Mouse (Mus musculus) ES-E14 (cell line): Measurements from ENCODE around the gene Ptger1.

Experiments
- CHD2 ChIP-seq: IDR thresholded peaks from 2 replicates; pipeline ENCODE4 v1.6.1; 2014; ENCODE audit warnings: mild to moderate bottlenecking, low read depth, low read length, inconsistent platforms
- HCFC1 ChIP-seq: IDR thresholded peaks from 2 replicates; pipeline ENCODE4 v1.6.1; 2012; ENCODE audit warnings: low read length, inconsistent platforms, borderline replicate concordance; ENCODE audit not compliant: insufficient read depth
- MAFK ChIP-seq: IDR thresholded peaks from 2 replicates; pipeline ENCODE4 v1.6.1; 2014; ENCODE audit warnings: mild to moderate bottlenecking, low read depth, low read length, inconsistent platforms; ENCODE audit not compliant: insufficient read depth
- ZC3H11A ChIP-seq: IDR thresholded peaks from 2 replicates; pipeline ENCODE4 v1.6.1; 2012; ENCODE audit warnings: low read depth, mild to moderate bottlenecking, inconsistent platforms, low read length, borderline replicate concordance
- ZNF384 ChIP-seq: IDR thresholded peaks from 2 replicates; pipeline ENCODE4 v1.6.1; 2012; ENCODE audit warnings: low read depth, low read length, inconsistent platforms

GRCm38 (mm10) chr8:83715031-83715690, 48.7 kb downstream of the Ptger1 start, which contains the start of gene Ddx39:
- TF ChIP-seq ZNF384, result no peak
- no peak for TF ChIP-seq ZC3H11A
- peak; percentile 65; the same call in 1 of the 2 replicates for TF ChIP-seq HCFC1
- peak; percentile 89 for TF ChIP-seq CHD2
- TF ChIP-seq MAFK, result no peak
